Mouse (Mus musculus): ENCODE results near the gene Ncf2.

Gene Ncf2

DNA sequence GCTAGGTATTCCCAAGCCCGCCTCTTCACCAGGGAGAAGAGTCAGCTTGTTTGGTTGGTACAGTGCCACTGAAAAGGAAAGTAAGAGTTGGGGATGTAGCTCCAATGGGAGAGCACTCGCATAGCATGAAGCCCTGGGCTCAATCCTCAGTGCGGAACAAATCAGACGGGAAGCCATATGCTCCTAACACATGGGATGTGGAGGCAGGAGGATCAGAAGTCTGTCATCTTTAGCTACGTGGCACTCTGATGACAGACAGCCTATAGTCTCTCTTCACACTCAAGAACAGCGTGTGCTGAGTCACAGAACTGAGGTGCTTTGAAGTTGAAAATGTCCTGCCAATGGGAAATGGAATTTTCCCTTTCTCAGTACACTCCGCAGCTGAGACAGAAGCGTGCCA, 31.0 kb downstream of the Ncf2 start:
- DNase-seq (ENCODE audit: low spot score in 2 of 2) = peak; percentile 62 to 76

DNA sequence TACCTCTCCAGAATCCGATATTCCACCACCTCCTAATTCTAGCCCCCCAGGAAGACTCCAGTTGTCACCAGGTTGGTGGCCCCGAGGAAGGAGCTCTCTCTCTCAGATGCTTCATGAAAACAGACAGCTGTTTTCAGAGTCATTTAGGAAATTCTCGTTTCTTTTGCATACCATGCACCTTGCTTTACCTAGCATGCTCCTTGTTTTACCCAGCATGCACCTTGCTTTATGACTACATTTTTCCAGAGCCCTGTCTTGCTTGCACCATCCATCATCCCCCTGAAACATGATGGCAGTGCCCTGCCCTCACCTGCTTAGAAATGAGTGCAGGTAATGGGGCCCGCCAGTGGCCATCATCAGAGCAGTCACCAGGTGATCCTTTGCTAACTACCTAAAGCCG, 31.6 kb downstream of the Ncf2 start:
- DNase-seq (ENCODE audit: low spot score in 2 of 2) = no peak

DNA sequence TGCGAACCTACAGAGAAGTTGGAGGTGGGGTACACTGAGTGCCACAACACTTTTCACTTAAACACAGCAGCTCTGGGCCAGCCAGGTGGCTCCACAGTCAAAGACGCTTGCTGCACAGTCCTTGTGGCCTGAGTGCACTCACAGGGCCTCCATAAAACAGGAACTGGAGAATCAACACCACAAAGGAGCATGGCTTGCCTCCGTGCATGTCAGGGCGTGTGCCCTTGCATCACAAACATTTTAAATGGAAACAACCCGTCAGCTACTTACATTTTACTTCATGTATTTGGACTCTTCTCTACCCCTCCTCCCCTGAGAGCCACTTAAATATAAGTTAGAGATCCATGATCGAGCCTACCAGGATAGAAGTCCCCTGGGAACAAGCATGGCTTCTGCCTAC, 32.3 kb downstream of the Ncf2 start:
- DNase-seq (ENCODE audit: low spot score in 2 of 2) = no peak

DNA sequence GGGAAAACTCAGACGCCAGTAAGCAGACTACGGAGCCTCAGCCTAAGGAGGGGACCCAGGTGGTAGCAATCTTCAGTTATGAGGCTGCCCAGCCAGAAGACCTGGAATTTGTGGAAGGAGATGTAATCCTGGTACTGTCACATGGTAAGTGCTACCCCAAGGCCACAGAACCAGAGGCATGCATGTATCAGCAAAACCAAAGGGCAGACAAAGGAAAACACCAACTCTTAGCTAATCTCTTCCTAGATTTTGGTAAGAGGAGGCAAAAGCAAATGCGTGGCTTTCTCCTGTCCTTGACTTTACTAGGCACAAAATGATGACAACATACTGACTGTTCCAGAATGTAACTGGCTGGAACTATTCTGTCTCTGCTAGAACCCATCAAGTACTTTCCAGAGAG, 35.1 kb downstream of the Ncf2 start:
- DNase-seq (ENCODE audit: low spot score in 2 of 2) = no peak

DNA sequence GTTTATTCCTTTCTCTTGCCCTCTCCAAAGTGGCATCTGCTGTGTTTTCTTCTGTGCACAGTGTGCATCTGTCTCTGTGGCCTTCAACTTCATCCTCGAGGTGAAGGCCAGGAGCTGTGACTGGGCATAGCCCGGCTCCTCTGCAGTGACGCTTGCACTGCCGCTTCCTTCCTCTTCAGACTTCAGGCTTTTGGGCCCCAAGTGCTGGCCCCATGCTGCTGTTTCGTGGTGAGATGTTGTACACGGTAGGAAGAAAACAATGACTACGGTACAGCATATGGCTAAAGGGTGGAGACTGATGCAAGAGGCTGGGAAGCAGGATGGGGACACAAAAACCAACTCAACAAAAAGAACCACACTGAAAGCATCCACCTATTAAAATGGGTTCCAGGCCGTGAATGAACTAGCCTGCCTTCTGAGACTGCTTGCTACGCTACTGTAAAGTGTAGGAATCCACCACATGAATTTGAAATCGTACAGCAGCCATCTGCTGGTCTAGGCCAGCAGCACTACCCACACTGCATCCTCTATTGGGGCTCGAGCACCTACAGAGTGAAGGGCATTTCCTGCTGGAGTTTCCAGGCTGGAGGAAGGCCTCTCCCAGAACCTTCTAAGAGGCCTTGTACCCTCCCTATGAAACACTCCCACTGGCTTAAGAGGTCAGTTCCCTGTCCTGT, 38.2 kb downstream of the Ncf2 start:
- DNase-seq (ENCODE audit: low spot score in 2 of 2) = peak in 1 of 2 experiments; percentile 36

DNA sequence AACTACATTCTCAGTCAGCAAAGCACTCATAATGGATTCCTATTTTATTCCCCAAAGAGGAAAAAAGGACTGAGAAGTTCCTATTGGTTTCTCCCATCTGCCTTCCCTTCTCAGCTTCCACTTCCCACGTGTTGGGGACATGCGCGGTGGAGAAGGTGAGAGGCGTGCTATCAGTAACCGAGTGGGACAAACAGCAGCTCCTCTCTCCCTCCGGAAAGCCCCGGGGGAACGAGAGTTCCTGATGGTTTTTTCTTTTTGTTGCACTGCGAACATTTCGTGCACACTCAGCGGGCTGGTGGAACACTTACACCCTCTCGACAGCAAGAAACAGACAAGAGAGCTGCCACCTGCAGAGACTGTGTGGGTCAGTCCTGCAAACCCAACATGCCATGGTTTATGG, 38.8 kb downstream of the Ncf2 start:
- peak; percentile 60 to 63 for DNase-seq (ENCODE audit: low spot score in 2 of 2)

DNA sequence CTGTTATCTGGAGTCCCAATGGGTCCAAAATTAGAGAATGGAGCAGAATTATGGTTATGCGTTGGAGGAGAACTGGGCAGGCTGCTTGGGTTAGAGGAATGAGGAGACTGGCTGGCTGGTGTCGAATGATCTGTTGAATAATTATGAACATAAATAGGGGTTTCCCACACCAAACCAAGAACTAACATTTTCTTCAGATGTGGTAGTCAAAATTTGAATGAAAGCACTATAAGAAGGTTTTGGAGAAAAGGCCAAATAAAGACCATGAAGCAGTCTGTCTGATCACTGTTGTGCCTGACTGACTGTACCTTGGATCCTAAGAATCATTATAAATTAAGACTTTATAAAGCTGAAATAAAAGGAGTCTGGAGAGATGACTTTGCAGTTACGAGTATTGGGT, 40.3 kb downstream of the Ncf2 start:
- DNase-seq (ENCODE audit: low spot score in 2 of 2) = no peak

DNA sequence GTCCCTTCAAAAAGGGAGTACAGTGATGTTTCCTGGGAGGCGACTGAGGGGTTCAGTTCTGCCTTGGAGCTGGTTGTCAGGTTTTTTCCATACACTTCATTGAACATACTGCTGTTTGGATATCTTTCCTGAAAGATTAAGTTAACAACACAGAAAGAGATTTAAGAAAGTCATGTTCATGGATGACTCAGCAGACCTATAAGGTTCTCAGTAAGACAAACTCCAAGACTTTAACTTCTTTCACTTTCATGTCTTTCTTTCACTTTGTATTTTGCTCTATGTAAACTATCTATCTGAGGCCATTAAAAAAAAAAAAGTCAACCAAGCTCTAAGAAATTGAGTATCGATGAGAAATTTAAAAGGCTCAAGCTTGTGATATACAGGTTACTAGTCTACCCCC, 41.1 kb downstream of the Ncf2 start:
- no peak for DNase-seq (ENCODE audit: low spot score in 2 of 2)

DNA sequence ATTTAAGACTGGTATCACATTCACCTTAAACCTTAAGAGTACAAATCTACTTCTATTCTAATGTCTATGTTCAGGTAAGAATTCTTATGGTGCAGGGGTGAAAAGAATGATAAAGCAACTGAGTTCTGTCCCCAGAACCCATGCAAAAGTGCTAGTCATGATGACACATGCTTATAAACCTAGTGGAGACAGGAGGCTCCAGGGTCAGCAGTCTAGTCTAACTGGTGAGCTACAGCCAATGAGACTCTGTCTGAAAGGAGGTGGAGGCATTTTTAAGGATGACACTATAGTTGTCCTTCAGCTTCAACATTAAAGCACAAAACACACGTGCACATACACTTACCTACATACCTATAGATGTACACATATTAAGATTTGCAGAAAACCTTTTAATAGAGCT, 44.6 kb downstream of the Ncf2 start:
- DNase-seq (ENCODE audit: low spot score in 2 of 2) = no peak

DNA sequence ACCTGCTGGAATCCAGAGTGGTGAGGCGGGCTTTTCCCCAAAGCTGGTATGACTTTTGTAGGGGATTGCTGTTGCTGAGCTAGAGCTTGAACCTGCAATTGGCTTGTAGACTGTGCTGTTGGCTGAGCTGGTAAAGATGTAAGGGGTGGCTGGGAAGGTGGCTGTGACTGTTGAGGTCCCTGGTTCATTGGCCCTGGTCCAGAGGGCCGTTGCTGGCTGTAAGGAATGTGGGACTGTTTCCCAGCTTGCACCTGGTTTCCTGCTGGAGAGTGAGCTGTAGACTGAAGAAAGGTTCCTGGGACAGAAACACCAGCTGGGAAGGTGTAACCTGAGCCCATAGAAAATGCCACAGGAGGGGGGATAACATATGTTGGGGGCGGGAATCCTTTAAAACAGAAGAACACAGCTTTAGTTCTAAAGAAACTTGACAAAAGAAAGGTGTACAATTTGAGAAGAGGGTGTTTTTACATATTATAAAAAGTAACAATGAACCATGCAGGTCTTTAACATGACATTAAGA, 45.3 kb downstream of the Ncf2 start:
- DNase-seq (ENCODE audit: low spot score in 2 of 2) = no peak

DNA sequence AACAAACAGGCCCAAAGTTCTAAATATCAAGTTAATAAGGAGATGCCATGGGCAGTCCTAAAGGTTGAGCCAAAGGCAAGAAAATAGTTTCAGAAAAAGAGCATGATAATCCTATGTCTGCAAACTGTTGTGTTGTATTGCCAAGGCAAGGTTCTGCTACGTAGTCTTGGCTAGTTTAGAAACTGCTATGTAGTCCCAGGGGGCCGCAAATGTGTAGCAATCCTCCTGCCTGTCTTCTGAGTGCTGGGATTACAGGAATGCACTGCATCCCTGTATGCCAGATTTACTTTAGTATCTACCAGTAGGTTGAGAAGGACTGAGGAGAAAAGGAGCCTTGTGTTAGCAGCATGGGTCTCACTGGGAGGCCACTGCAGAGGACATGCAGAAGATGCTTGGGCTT, 46.9 kb downstream of the Ncf2 start:
- DNase-seq (ENCODE audit: low spot score in 2 of 2) = no peak

DNA sequence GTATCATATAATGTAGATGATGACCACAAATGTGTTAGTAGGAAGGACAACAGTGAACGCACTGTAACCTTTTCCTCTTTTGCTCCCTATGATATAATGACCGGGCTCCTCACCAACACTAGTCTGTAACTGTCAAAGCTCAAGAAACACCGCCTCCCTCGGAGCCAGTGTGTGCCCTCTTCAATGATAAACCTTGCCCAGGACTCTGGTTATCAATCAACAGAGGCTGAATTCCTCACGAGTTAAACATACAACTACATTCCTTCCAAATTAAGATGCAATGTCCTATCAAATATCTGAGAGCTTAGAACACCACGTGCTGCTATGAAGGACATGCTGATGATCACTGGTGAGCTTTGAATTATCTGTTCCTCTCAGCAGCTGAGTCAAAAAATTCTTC, 69.9 kb downstream of the Ncf2 start:
- no peak for DNase-seq (ENCODE audit: low spot score in 2 of 2)

DNA sequence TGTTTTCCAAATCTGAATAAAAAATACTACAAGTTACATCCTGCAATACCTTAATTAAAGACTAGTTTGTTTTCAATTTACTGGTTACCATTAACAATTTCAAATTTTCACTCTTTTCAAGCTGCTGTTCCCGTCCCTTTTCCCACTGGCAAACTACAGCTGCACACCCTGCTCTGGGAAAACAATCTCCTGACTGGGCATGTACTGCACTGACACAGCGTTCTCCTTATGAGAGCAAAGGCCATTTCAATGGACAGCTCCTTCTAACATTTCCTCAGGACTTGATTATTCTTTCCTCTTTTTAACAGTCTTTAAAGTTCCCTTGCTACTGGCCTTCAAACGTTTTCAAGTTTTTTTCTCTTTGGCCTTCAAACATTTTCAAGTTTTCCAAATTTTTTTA, 71.0 kb downstream of the Ncf2 start:
- DNase-seq (ENCODE audit: low spot score in 2 of 2) = no peak

All from frontal cortex, postnatal 36 days (tissue).